Mouse (Mus musculus) thymus, postnatal 0 days (tissue): ENCODE data around the gene Tnpo3. TPM values are rescaled to one million over a fixed set of nuclear protein-coding genes. Genes with fewer than 3 reads are reported as not detected.

Source experiments
- DNase-seq: peaks from one replicate; pipeline ENCODE4 v3.0.0-alpha.2; 2015; ENCODE audit warnings: low spot score
- polyA plus RNA-seq: library from polyadenylated mRNA; unstranded; fragments of >200 nt; fragmentation: Nextera tagmentation; extraction: Ambion mirVana; gene quantifications from 2 replicates; pipeline ENCODE4 v1.2.1, GENCODE M21; 2015

Gene Tnpo3
- 68.8 TPM in 2 replicates for polyA plus RNA-seq

DNA sequence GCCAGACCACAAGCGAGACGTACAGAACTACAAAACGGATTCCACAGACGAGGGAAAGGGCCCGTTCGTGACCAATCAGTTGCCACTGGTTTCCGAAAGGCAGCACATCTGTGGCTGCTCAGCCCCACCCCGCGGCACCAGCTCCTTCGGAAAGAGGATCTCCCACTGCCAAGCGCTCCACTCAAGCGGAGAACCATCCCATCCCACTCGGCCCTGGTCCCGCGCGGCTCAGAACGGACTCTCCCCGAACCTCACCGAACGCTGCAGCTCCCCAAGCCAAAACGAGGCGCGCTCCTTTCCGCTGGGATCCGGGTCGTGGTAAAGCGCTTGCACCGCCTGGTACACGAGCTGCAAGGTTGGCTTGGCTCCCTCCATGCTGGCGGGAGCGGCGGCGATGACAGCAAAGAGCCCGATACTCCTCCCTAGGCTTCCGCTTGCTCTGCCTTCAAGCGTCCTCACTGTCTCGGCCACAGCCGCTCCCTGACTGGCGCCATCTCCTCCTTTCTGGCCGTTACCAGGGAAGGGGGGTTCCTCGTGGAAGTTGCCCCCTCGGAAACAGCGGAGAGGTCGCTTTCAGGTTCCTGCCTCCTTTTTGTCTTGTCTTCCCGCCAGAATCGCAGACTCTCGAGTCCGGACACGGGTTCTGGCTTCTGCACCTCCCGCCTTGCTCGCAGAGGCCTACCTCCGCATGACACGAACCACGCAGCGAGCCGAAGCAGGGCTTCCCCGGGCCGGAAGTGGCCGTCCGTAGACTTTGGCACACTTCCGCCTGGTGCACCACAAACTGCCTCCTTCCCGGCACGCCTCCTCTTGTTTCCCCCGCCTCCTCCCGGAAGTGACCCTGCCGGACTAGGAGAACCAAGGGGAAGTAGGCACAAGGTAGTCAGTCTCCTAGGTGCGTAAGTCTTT lies at the start of gene Tnpo3:
Gene Tnpo3 (minus strand): TSS at position 777 of the 909 bp plus-strand sequence.
- DNase-seq: peak; percentile 93

DNA sequence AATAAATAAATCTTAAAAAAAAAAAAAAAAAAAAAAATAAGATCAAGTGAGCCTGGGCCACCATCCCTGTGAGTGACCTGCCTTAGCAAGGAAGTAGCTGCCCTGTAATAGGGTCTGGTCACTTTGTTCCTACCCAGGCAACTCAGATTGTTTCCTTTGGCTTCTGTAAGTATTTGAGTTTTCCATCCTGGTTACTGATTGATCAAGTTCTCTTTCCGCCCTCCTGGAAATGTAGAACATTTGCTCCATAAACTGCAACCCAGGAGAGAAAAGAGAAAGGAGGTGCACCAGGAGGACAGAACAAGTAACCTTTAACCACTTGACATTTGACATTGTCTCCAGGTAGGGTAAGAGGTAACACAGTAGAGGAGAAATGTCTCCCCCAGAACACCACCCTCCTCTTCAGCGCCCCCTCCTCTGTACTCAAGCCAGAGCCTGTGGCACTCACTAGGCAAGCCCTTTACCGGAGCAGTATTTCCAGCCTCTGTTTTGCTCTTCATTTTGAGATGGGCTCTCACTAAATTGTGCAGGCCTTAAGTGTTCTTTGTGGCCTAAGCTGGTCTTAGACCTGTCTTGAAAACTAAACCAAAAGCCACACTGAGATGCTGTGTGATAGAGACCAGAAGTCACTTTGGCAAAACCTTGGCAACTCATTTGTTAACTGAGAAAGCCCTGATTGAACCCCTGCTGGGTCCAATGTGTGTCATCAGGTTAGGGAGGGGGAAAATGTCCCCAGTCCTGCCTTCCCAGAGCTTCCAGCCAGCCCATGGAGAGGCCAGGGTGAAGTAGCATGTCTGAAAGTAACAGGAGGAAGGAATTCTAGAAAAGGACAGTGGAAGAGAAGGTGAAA lies 49.2 kb upstream of the Tnpo3 start:
- DNase-seq: no peak

DNA sequence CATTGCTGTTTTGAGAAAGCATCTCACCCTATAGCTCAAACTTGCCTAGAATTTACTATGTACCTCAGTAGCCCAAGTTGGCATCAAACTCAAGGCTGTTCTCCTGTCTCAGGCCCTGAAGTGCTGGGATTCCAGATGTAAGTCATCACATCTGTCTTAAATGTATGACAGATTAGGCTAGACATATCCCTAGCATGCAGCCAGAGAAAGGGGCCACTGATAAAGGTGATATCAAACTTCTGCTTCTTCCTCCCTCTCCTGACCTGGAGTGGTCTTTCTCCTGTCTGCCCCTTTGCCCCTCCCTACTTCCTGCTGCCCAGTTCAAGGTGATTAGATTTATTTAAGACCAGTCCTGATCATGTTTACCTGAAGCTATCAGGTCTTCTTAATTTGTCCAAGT lies 43.6 kb upstream of the Tnpo3 start:
- DNase-seq: no peak

DNA sequence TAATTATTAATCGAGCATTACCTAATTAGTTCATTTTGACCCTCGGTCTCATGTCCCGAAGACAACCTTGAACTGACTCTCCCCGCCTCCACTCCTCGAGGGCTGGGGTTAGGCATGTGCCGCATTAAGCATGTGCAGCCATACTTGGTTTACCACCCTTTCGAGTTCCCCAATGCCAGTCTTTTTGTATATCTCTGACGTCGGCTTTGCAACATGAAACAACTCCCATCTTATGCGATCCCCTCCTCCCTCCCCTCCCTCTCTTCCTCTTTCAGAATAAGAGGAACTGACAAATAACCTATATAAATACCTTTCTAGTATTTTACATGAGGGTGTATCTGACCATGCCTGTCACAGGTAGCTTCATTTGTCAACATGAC lies 40.5 kb upstream of the Tnpo3 start:
- no peak for DNase-seq

DNA sequence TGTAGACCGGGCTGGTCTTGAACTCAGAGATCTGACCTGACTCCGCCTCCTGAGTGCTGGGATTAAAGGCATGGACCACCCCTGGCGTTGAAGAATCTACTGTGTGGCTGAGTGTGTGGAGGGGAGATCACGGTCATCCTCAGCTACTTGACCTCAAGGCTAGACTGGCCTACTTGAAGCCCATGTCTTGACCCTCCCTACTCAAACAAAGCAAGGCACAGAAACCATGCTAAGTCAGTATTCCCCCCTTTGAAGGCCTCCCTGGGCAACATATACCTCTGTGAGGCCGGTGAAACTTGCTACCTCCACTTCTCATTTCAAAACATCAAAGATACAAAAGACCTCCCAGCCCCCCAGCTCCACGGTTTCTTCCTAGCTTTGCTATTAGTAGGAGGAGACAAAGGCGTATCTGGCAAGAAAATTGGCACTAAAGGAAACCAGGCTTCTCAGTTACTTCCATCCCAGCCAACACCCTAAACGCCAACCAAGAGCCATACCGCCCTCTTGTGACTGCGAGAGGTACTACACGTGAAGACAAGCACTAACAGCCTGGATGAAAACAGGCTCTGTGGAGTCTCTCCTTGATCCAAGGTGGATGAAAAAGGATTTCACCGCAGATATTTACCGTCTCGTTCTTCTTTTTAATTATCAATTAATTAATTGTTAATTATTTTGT lies 39.9 kb upstream of the Tnpo3 start:
- peak; percentile 81 for DNase-seq

DNA sequence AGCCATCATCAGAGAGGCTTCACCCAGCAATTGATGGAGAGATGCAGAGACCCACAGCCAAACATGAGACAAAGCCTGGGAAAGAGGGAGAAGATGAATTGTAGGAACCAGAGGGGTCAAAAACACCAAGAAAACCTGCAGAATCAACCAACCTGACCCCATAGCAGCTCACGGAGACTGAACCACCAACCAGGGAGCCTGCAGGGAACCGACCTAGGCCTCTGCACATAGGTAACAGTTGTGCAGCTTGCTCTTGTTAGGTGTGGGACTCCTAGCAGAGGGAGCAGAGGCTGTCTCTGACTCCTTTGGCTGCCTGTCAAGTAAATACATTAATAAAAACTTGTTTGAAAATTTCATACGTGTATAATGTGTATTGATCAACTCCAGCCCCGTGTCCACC lies 32.1 kb upstream of the Tnpo3 start:
- no peak for DNase-seq

DNA sequence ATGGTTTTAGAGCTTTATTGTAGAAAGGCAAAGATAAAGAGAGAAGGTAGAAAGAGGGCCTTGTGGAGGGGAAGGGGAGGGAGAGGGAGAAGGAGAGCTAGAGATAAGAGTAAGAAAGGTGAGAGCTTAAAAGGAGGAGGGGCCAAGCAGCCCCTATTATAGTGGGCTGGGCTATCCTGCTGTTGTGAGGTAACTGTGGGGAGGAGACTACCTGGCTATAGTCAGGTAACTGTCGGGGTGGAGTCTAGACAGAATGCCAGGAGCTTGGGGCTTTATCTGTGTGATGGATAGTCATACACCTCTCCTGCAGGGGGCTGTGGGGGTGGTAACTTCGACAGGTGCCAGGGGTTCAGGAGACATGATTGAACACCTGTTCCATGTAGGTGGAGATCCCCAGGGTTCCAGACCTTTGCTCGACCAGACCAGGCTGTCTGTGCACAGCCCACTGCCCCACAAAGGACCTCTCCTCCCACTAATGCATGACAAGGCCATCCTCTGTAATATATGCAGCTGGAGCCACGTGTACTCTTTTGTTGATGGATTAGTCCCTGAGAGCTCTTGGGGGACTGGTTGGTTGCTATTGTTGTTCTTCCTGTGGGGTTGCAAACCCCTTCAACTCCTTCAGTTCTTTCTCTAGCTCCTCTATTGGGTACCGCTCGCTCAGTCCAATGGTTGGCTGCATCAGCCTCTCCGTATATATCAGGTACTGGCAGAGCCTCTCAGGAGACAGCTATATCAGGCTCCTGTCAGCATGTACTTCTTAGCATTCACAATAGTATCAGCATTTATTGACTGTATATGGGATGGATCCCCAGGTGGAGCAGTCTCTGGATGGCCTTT lies 30.1 kb upstream of the Tnpo3 start:
- no peak for DNase-seq

DNA sequence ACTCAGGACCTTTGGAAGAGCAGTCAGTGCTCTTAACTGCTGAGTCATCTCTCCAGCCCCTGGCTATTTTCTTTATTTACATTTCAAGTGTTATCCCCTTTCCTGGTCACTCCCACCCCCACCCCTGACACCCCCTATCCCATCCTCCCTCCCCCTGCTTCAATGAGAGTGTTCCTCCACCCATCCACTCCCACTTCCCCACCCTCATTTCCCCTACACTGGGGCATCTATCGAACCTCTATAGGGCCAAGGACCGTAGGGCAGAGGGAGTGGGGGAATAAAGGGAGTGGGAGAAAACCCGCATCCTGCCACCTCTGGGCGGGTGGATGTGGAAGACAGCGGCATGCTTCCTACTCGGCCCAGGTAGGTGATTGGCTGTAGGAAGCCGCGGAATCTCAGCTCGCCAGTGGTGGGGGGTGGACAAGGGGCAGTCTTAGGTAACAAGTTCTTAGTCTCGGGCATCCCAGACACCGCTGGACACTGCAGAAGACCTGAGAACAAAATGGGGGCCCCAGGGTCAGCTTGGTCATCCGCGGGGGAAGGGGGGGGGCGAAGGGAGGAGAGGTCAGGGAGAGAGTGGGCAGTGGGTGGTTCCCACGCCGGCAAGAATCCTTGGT lies 29.3 kb upstream of the Tnpo3 start:
- no peak for DNase-seq

DNA sequence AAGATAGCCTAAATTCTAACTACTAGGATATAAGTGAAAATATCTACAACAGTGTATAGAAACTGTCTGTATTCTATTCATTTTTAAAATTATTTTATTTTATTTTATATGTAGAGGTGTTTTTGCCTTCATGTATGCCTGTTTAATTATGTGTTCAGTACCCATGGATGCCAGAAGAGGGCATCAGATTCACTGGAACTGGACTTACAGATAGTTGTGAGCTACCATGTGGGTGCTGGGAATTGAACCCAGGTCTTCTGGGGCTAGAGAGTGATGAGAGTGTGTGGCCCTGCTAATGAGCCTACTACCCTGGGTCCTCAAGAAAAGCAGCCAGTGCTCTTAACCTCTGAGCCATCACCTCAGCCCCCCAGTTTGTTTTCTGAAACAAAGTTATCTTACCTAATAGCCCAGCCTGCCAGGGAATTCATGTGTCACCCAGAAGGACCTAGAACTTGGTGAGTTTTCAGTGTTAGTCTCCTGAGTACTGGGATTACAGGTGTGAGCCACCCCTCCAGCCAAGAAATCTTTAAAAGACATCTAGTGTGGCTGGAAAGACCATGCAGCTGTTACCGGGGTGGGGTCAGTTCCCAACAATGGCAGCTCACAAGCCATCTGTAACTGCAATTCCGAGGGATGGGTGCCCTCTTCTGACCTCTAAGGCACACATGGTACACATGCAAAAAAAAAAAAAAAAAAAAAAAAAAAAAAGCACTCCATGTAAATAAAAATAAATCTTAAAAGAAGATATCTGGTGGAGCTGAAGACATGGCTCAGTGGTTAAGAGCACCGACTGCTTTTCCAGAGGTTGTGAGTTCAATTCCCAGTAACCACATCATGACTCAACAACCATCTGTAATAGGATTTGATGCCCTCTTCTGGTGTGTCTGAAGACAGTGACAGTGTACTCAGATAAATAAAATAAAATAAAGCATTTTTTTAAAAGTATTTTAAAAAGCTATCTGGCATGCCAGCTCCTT lies 28.0 kb upstream of the Tnpo3 start:
- DNase-seq: no peak

DNA sequence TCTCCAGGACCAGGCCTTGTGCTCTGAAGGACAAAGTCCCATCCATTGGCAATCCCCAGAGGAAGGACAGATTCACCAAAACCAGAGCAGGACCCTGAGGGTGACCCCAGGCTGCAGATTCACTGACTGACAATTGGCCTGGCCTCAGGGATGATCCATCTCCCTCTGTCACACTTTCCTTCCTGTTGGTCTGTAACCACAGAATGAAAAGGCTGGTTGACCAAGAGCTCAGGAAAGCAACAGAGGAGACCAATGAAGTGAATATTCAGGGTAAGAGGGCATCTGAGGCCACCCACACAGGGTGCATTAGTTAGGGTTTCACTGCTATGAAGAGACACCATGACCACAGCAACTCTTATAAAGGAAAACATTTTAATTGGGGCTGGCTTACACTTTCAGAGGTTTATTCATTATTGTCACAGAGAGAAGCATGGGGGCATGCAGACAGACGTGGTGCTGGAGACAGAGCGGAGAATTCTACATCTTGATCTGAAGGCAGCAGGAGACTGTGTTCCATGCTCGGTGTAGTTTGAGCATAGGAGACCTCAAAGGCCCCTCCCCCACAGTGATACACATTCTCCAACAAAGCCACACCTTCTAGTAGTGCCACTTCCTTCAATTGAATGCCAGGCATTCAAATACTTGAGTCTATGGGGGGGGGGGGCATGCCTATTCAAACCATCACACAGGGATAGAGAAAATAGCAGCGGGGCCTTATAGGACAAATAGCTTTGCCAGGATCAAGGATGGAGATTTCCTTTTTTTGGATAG lies 26.8 kb upstream of the Tnpo3 start:
- DNase-seq: no peak

DNA sequence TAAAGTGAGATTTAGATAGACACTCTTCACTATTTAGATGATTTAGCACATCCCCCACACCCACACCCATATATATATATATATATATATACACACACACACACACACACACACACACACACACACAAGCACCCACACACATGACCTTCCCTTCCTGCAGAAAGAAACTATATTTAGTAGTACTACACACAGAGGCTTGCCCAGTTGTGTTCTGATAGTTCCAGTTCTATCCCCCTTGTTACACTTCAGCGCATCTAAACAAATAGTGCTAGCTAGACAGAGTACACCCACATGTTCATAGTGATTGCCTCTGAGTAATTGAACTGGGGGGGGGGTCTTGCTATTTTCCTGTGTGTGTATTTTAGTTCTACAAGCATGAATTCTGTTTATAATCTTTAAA lies 24.9 kb upstream of the Tnpo3 start:
- no peak for DNase-seq

DNA sequence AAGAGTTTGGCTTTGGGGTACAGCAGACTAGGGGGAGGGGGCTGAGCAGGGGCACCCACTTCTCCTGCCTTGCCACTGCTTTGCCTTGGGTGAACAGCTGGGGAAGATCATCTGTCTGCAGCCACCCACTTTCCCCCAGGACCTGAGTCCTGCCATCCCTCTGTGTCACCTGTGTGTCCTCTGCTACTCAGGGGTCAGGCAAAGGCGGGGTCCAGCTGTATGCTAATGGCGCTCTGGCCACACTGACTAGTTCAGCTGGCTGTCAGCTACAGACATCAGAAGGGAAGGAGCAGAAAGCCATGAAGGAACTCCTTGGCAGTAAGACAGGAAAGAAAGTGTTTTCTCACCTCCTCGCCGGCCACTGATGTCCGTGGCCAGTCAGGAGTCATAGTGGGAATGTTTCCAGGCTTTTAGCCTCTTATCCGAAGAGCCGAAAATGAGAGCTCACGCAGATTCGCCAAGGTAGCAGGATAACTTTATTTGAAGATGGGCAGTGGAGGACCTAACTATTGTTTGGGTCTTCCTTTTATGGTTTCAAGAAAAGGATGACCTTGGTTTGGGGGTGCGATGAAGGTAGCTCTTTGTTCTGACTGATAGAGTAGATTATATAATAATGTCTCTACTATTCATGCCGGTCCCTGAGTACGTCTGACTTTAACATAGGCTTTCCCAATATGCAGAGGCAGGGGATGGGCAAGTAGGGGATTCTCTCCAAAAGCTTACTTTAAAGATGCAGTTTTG lies 23.0 kb upstream of the Tnpo3 start:
- DNase-seq: no peak

DNA sequence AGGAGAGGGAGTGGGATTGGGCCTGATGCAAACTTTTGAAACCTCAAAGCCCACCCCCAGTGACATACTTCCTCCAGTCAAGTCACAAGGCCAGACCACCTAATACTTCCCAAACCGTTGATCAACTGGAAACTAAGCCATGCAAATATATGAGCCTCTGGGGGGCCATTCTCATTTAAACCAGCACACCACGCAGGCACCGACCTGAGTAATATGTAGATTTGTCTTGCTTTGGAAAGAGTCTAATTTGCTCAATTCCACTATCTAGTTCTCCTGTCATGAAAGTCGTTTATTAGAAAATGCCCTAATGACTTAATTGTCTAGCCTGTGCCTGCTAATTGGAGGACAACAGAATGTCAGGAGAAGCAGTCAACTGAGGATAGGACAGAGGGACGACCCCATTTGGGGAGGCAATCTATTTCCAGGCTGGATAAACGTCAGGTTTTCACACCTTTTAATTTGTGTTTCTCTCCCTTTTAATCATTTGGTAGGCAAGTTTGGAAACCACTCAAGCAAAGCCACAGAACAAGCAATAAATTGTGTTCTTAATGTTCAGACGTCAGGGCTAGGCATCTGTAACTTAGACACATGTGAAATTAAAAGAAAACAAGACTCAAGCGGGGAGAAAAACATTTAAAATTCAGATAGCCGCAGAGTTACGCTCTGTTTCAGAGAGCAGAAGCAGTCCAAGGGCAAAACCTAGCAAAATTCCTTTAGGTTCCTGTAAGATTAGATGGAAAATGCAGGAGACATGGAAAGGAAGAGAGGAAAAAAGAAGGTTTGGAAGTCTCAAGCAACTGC lies 22.3 kb upstream of the Tnpo3 start:
- no peak for DNase-seq

DNA sequence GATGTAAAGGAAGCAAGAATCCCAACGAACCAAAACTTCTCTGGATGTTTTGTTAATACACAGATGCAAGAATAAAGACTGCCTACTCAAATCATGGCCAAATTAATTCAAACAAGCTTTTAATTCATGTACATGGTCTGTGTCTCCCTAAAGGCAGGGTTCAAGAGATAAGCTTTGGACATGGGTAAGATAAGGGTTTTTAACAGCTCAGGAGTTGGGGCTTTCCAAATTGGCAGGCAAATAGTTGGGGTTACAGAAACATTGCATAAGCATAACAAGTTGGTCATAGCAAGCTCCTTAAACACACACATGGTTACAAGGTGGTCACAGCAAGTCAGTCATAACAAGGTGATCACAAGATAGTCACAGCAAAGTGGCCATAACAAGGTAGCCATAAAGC lies 20.5 kb upstream of the Tnpo3 start:
- no peak for DNase-seq

DNA sequence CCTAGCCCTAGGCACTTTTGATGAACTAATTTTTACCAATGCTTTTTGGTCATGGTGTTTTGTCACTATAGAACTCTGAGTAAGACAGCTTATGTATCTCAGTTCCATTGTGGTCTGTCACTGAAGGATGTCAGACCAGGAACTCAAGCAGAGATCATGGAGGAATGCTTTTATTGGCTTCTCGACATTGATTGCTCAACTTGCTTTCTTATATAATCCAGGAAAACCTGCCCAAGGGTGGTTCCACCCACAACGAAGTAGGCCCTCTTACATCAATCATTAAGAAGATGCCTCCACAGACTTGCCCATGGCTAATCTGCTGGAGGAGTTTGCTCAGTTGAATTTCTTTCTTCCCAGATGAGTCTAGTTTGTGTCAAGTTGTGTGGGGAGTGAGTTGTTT lies 18.1 kb upstream of the Tnpo3 start:
- DNase-seq: no peak

DNA sequence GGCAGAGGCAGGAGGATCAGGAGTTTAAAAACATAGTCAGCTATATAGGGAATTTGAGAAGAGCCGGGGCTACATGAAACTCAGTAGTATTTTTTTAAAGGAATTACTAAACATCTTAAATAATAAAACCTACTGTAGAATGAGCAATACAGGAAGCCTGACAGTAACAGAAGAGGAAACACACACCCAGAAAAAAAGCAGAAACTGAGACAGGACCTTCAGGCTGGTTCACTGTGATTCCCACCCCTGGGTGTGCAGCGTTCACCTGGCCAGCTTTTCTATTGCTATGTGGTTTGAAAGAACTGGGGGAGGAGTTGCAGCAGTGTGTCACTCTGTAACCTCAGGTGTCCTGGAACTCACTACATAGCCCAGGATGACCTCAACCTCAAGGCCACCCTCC lies 14.2 kb upstream of the Tnpo3 start:
- DNase-seq: no peak

DNA sequence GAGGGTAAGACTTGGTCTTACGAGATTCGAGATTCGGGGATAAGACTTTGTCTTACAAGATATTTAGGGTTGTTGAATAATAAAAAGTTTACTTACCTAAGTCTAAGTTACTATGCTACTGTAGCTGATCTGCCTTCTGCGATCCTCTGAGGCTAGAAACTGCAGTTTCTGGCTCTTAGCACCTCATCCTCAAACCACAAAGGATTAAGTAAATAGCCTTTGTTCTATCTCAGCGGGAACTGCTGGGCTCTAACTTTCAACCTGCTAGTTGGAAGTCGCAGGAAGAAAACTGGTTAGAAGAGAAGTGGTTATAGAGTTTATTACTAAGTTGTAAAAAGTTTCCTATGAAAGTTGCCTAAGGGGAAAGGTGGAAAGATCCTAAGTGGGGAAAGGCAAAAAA lies 12.6 kb upstream of the Tnpo3 start:
- DNase-seq: no peak
